Mouse (Mus musculus): ENCODE measurements around the gene Phf24. TPM values are rescaled to one million over a fixed set of nuclear protein-coding genes. Genes with fewer than 3 reads are reported as not detected.

Phf24 gene
- polyA plus RNA-seq, 1 experiment, result 1.3 TPM

GRCm38 (mm10) chr4:42988296-42988695 lies 71.8 kb downstream of the Phf24 start:
- no peaks in the 10 kb centered on the region for H3K4me1 ChIP-seq (ENCODE audit: control insufficient read depth, insufficient read depth, low read length)
- H3K27me3 ChIP-seq (ENCODE audit: control insufficient read depth, insufficient read depth, low read length), result no peaks in the 10 kb centered on the region
- no peak overlapping the region for H3K4me3 ChIP-seq (ENCODE audit: control insufficient read depth, low read depth, low read length)
- peaks cover 5% of the 10 kb centered on the region for H3K36me3 ChIP-seq (ENCODE audit: control insufficient read depth, insufficient read depth, low read length)
- no peak overlapping the region for H3K27ac ChIP-seq (ENCODE audit: control insufficient read depth, insufficient read depth, low read depth, low read length)
- TF ChIP-seq POLR2A (IDR thresholded peaks at IDR 0.05; ENCODE audit: control insufficient read depth, low read depth, low read length) (no peak), CTCF (IDR thresholded peaks at IDR 0.05; ENCODE audit: control insufficient read depth, insufficient read depth, insufficient replicate concordance, low read depth, low read length) (no peak)

Other genes starting within 250 kb of the Phf24 start
- 13.8 and 14.9 TPM in 2 replicates for gene 4930578G10Rik, start 181.1 kb upstream of the Phf24 start, polyA plus RNA-seq (2012; rRNA removed)
- gene Ccl19, start 160.1 kb upstream of the Phf24 start, polyA plus RNA-seq (2012; rRNA removed), result 1.2 and 1.6 TPM in 2 replicates
- 4.0 and 4.4 TPM in 2 replicates for gene Ccl21a, start 142.7 kb upstream of the Phf24 start, polyA plus RNA-seq (2012; rRNA removed)
- gene Fam205a1, start 62.8 kb upstream of the Phf24 start, polyA plus RNA-seq (2012; rRNA removed), result 18.8 and 19.9 TPM in 2 replicates
- gene Gm12394, start 59.9 kb upstream of the Phf24 start, polyA plus RNA-seq (2012; rRNA removed), result 0.07 and 0.20 TPM in 2 replicates
- gene Fam205c, start 42.4 kb upstream of the Phf24 start, polyA plus RNA-seq (2012; rRNA removed), result 209 and 240 TPM in 2 replicates
- 7.6 and 8.2 TPM in 2 replicates for gene Dnajb5, start 33.2 kb downstream of the Phf24 start, polyA plus RNA-seq (2012; rRNA removed)
- gene 1700022I11Rik, start 52.9 kb downstream of the Phf24 start, polyA plus RNA-seq (2012; rRNA removed), result 22.4 and 23.7 TPM in 2 replicates
- gene Vcp, start 83.8 kb downstream of the Phf24 start, polyA plus RNA-seq (2012; rRNA removed), result 78.0 and 85.5 TPM in 2 replicates
- gene Fancg, start 93.8 kb downstream of the Phf24 start, polyA plus RNA-seq (2012; rRNA removed), result 96.4 and 104 TPM in 2 replicates
- 36.3 and 42.0 TPM in 2 replicates for gene Pigo, start 109.2 kb downstream of the Phf24 start, polyA plus RNA-seq (2012; rRNA removed)
- 19.8 and 22.7 TPM in 2 replicates for gene Stoml2, start 115.0 kb downstream of the Phf24 start, polyA plus RNA-seq (2012; rRNA removed)
- 41.4 and 46.3 TPM in 2 replicates for gene Fam214b, start 129.6 kb downstream of the Phf24 start, polyA plus RNA-seq (2012; rRNA removed)
- gene Unc13b, start 142.3 kb downstream of the Phf24 start, polyA plus RNA-seq (2012; rRNA removed), result 17.4 and 20.6 TPM in 2 replicates